Mouse (Mus musculus) midbrain, embryonic 11.5 days (tissue): ENCODE measurements around the gene Fbxl18. TPM values are rescaled to one million over a fixed set of nuclear protein-coding genes. Genes with fewer than 3 reads are reported as not detected.

Experiments
- ATAC-seq: fragments of 200-750 bp; cut with Nextera tagmentation; 2 replicates; pipeline ENCODE4 v1.8.0; 2017; ENCODE audit warnings: moderate TSS enrichment, moderate library complexity; ENCODE audit not compliant: low FRiP score
- DNase-seq: peaks from one replicate; pipeline ENCODE4 v3.0.0; 2015; ENCODE audit warnings: low spot score; ENCODE audit errors: missing footprints
- H3K27ac ChIP-seq: fragments of 300-500 bp; sonication (generic); 2 replicates; pipeline ENCODE4 v1.5.1; 2014; ENCODE audit warnings: low read depth, low read length
- H3K27me3 ChIP-seq: fragments of 300-500 bp; sonication (generic); 2 replicates; pipeline ENCODE4 v1.6.1; 2014; ENCODE audit warnings: mild to moderate bottlenecking, low read length, moderate library complexity, mixed read lengths; ENCODE audit not compliant: control insufficient read depth, insufficient read depth
- H3K36me3 ChIP-seq: fragments of 300-500 bp; sonication (generic); 2 replicates; pipeline ENCODE4 v1.6.1; 2014; ENCODE audit warnings: mild to moderate bottlenecking, low read length, moderate library complexity, mixed read lengths; ENCODE audit not compliant: control insufficient read depth, insufficient read depth
- H3K4me1 ChIP-seq: fragments of 300-500 bp; sonication (generic); 2 replicates; pipeline ENCODE4 v1.6.1; 2014; ENCODE audit warnings: low read length; ENCODE audit not compliant: control insufficient read depth, insufficient read depth
- H3K4me2 ChIP-seq: fragments of 300-500 bp; sonication (generic); 2 replicates; pipeline ENCODE4 v1.6.1; 2014; ENCODE audit warnings: mild to moderate bottlenecking, moderate library complexity
- H3K4me3 ChIP-seq: fragments of 300-500 bp; sonication (generic); 2 replicates; pipeline ENCODE4 v1.5.1; 2014; ENCODE audit warnings: low read depth, low read length
- H3K9ac ChIP-seq: fragments of 300-500 bp; sonication (generic); 2 replicates; pipeline ENCODE4 v1.6.1; 2014; ENCODE audit warnings: low read length
- H3K9me3 ChIP-seq: fragments of 300-500 bp; sonication (generic); 2 replicates; pipeline ENCODE4 v1.6.1; 2016; ENCODE audit warnings: low read length; ENCODE audit not compliant: control insufficient read depth
- WGBS: fragments of 180-500 bp; shearing (Covaris S2); extraction: QIAGEN DNeasy Blood & Tissue Kit; methylation state at CpG from one replicate; pipeline ENCODE4 v1.1.7; 2014; 5-methylcytosine and 5-hydroxymethylcytosine counted together
- polyA plus RNA-seq: library from polyadenylated mRNA; unstranded; fragments of >200 nt; fragmentation: Nextera tagmentation; extraction: Ambion mirVana; gene quantifications from 2 replicates; pipeline ENCODE4 v1.2.1, GENCODE M21; 2014

The Fbxl18 gene
- polyA plus RNA-seq, 1 experiment from 2014 or later = 11.8 TPM

DNA sequence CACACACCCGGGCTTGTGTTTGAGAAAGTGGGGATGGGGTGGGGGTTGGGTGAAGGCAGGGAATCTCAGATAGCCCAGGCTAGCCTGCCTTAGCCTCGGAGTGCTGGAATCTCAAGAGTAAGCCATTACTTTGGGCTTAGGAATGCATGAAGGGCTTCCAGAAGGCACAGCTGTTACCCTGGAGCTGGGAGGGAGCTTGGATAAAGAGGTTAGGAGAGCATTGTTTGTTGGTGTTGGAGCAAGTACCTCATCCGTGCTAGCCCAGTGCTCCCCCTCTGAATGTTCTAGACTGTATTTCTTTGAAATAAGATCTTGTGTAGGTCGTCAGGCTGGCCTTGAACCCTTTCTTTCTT, 34.2 kb upstream of the Fbxl18 start:
- no peak for ATAC-seq
- peak overlapping the region; percentile 34 for H3K4me3 ChIP-seq
- peaks cover 4% of the 10 kb centered on the region; the same call in 1 of the 2 replicates for H3K27me3 ChIP-seq
- peak overlapping the region; percentile 69 for H3K9ac ChIP-seq
- no peaks in the 10 kb centered on the region for H3K9me3 ChIP-seq
- DNase-seq = no peak
- H3K27ac ChIP-seq = no peak overlapping the region
- 20% methylated on average over 4 of the region's 4 CpGs for WGBS
- H3K4me2 ChIP-seq = peak overlapping the region; percentile 53
- H3K4me1 ChIP-seq = peaks cover 13% of the 10 kb centered on the region
- H3K36me3 ChIP-seq = no peaks in the 10 kb centered on the region

DNA sequence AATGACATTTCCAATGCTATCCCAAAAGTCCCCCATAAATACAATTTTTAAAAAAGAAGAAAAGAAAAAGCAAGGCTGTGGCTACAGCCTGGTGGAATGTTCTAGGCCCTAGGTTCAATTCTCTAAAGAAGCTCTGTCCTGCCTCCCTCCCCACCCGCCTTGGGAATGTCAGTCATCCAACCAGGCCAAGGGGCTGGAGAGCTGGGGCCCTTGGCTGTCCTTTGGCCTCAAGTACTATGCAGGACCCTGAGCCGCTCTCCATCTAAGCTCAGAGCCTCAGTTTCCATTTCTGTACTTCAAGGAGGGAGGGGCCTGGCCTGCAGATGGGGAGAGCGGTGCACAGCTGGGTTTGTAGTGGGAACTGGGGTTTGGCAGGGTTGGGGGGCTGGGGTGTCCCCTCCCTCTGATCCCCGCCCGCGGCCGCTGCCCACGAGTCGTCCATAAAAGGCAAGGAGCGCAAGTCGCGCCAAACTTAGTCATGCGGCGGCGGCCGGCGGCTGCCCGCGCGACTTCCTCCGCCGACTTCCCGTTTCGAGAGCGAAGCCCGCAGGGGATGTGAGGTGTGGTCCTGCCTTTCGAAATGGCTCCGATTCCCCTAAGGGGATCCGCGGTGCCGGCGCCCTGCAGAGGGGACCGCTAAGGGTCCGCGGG, 33.7 kb upstream of the Fbxl18 start:
- Histone ChIP-seq H3K36me3 (no peaks in the 10 kb centered on the region), H3K4me3 (peak overlapping the region; percentile 34), H3K4me2 (peak overlapping the region; percentile 53), H3K9ac (peak overlapping the region; percentile 69), H3K27ac (no peak overlapping the region), H3K4me1 (peaks cover 13% of the 10 kb centered on the region), H3K27me3 (peaks cover 4% of the 10 kb centered on the region; the same call in 1 of the 2 replicates), H3K9me3 (no peaks in the 10 kb centered on the region)
- ATAC-seq (peak; percentile 60; the same call in 1 of the 2 replicates), DNase-seq (peak; percentile 92)
- 3% methylated on average over 35 of the region's 35 CpGs for WGBS

DNA sequence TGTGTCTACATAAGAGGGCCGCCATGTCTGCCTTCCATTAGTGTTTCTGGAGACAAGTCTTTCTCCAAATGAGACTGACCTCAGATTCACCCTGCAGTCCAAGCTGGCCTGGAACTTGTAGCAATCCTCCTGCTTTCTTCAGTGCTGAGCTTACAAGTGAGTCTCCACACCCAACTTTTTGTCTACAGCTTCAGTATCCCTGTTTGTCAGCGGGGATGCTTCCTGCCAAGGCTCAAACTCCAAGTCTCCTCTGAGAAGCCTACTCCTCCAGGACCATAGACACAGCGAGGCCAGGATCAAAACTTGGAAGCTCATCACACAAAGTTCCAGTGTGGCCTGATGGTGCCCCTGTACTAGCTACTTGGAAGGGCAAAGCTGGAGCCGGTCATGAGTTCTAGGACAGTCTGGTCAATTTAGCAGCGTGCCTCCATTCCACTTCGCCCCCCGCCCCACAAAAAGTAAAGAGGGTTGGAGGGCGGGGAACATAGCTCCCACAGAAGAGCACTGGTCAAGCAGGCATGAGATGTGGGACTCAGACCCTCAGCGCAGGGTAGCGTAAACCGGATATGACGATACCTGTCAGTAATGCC, 32.2 kb upstream of the Fbxl18 start:
- no peaks in the 10 kb centered on the region for H3K9me3 ChIP-seq
- ATAC-seq (no peak), DNase-seq (no peak)
- H3K27ac ChIP-seq = no peak overlapping the region
- no peak overlapping the region for H3K4me3 ChIP-seq
- H3K9ac ChIP-seq = no peak overlapping the region
- H3K4me1 ChIP-seq = peaks cover 13% of the 10 kb centered on the region
- H3K36me3 ChIP-seq = no peaks in the 10 kb centered on the region
- WGBS = 94% methylated on average over 12 of the region's 12 CpGs
- peaks cover 4% of the 10 kb centered on the region; the same call in 1 of the 2 replicates for H3K27me3 ChIP-seq
- no peak overlapping the region for H3K4me2 ChIP-seq

DNA sequence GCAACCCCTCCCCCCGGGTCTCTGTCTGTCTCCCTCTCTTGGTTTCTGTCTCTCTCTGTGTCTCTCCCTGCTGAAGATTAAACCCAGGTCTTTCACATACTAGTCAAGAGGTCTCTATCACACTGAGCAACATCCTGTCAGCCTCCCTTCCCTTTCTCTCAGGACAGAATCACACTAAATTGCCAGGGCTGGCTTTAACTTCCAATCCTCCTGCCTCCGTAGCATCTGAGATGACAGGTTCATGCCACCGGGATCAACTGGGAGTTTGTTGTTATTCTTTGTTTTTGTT, 31.7 kb upstream of the Fbxl18 start:
- DNase-seq (no peak), ATAC-seq (no peak)
- Histone ChIP-seq H3K4me3 (no peak overlapping the region), H3K27ac (no peak overlapping the region), H3K4me2 (no peak overlapping the region), H3K27me3 (peaks cover 4% of the 10 kb centered on the region; the same call in 1 of the 2 replicates), H3K9me3 (no peaks in the 10 kb centered on the region), H3K9ac (no peak overlapping the region), H3K36me3 (no peaks in the 10 kb centered on the region), H3K4me1 (peaks cover 13% of the 10 kb centered on the region)
- WGBS = 54% methylated on average over 3 of the region's 3 CpGs

DNA sequence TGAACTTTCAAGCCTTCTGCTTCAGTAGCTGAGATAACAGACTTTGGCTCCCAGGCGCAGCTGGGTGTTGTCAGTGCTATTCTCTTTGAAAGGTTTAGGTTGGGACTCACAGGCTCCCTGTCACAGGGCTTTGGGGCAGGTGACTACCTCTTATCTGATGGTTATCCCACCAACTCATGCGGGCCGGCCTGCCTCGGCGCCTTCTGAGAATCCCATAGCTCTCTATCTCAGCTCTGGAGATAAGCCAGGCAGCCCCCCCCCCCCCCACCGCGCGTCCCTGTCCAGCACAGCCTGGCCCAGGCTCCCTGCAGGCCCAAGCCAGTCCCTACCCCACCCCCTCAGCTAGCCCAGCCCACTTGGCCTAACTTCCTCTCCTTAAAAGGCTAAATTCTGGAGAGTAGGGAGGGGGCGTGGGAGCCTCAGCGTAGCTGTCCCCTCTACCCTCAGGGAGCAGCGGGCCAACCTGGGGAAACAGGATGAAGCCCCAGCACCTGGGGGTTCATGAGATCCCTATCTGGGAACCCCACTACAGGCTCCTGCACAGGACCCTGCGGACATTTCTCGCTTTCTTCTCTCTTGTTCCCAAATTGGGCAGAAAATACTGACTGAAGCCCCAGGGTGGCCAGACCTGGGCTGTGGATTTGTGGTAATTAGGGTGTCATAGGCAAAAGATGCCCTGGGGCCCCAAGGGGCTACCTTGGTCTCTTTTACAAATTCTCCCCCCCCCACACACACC, 31.2 kb upstream of the Fbxl18 start:
- ATAC-seq (no peak), DNase-seq (peak; percentile 83)
- 11% methylated on average over 13 of the region's 13 CpGs for WGBS
- no peaks in the 10 kb centered on the region for H3K9me3 ChIP-seq
- no peaks in the 10 kb centered on the region for H3K36me3 ChIP-seq
- H3K4me1 ChIP-seq = peaks cover 13% of the 10 kb centered on the region
- no peak overlapping the region for H3K27ac ChIP-seq
- H3K9ac ChIP-seq = no peak overlapping the region
- no peak overlapping the region for H3K4me2 ChIP-seq
- peaks cover 4% of the 10 kb centered on the region; the same call in 1 of the 2 replicates for H3K27me3 ChIP-seq
- H3K4me3 ChIP-seq = no peak overlapping the region

DNA sequence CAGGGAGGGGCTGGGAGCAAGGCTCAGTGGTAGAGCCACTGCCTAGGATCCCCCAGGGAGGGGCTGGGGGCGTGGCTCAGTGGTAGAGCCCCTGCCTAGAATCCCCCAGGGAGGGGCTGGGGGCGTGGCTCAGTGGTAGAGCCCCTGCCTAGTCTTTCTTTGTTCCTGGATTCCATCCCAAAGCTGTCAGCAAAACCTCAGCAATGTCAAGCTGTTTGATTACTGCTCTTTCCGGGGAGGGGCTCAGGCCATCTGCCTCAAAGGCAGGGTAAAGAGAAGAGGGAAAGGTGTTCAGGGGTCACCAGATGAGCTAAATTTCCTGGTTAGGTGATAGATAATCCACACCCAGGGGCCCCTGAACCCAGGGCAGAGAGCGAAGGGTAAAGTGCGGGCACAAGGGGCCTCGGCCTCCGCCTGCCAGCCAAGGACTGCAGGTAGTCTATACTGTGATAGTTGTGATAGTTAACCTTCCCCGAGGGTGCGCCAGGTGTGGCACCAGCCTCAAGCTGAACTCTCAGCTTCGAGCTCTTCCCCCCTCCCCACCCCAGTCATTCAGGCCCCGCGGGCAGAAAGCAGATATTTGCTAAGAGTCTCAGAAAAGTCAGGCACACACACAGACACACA, 29.2 kb upstream of the Fbxl18 start:
- Histone ChIP-seq H3K4me3 (no peak overlapping the region), H3K9ac (no peak overlapping the region), H3K9me3 (no peaks in the 10 kb centered on the region), H3K36me3 (no peaks in the 10 kb centered on the region), H3K27me3 (peaks cover 2% of the 10 kb centered on the region; the same call in 1 of the 2 replicates), H3K4me1 (peaks cover 13% of the 10 kb centered on the region), H3K27ac (no peak overlapping the region), H3K4me2 (no peak overlapping the region)
- ATAC-seq = no peak
- WGBS = 83% methylated on average over 12 of the region's 12 CpGs
- DNase-seq = no peak

DNA sequence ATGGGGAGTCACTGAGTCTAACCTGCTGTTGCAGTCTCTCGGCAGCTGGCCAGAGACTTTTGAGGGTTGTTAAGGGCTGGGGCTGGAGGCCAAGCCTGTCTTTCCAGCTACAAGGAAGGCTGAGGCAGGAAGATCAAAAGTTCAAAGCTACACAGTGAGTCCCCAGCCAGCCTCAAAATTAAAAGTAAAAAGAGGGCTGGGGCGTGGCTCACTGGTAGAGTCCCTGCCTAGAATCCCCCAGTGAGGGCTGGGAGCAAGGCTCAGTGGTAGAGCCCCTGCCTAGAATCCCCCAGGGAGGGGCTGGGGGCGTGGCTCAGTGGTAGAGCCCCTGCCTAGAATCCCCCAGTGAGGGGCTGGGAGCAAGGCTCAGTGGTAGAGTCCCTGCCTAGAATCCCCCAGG, 28.6 kb upstream of the Fbxl18 start:
- ATAC-seq (no peak), DNase-seq (no peak)
- Histone ChIP-seq H3K27ac (no peak overlapping the region), H3K4me3 (no peak overlapping the region), H3K9ac (no peak overlapping the region), H3K36me3 (no peaks in the 10 kb centered on the region), H3K27me3 (peaks cover 1% of the 10 kb centered on the region; the same call in 1 of the 2 replicates), H3K4me1 (peaks cover 7% of the 10 kb centered on the region), H3K4me2 (no peak overlapping the region), H3K9me3 (no peaks in the 10 kb centered on the region)
- WGBS = 72% methylated on average over 3 of the region's 3 CpGs

DNA sequence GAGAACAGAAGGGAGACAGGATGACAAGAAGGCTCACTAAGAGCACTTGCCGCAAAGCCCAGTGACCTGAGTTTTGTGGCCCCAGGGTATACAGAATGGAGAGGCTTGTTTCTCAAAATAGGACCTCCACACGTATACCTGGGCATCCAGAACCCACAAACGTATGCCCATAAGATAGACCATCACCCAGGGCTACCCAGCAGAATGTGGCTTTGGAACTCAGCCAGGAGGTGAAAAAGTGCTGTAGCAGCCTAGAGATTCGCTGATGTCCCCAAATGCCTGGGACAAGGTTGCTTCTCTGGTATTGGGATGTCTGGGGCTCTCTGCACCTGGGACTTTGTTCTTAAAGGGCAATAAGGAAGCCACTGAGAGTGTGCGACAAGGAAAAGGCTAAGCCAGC, 27.0 kb upstream of the Fbxl18 start:
- no peak for ATAC-seq
- no peak overlapping the region for H3K9ac ChIP-seq
- H3K9me3 ChIP-seq = no peaks in the 10 kb centered on the region
- 87% methylated on average over 5 of the region's 5 CpGs for WGBS
- H3K27ac ChIP-seq = no peak overlapping the region
- H3K36me3 ChIP-seq = no peaks in the 10 kb centered on the region
- no peaks in the 10 kb centered on the region for H3K27me3 ChIP-seq
- H3K4me1 ChIP-seq = peaks cover 6% of the 10 kb centered on the region
- no peak for DNase-seq
- no peak overlapping the region for H3K4me2 ChIP-seq
- H3K4me3 ChIP-seq = no peak overlapping the region

DNA sequence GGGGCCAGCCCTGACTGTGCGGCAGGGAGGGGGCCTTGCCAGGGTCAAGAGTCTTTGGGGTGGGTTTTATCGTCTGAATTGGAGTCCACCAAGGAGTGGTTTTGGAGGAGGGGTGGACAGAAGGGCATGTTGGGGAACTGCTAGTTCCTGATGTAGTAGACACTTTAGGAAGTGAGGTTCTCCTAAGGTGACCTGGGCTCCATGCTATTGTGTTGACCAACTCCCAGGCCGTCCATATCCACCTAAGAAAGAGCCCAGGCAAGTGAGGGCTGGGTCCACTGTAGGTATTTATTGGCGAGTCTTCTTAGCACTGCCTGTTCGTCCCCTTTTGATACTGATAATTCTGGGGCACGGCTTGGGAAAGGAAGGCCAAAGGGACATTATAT, 25.8 kb upstream of the Fbxl18 start:
- Histone ChIP-seq H3K27me3 (no peaks in the 10 kb centered on the region), H3K27ac (no peak overlapping the region), H3K4me2 (no peak overlapping the region), H3K9me3 (no peaks in the 10 kb centered on the region), H3K4me1 (no peaks in the 10 kb centered on the region), H3K9ac (no peak overlapping the region), H3K36me3 (no peaks in the 10 kb centered on the region), H3K4me3 (no peak overlapping the region)
- ATAC-seq (no peak), DNase-seq (no peak)
- 85% methylated on average over 6 of the region's 6 CpGs for WGBS
